Mouse (Mus musculus): Measurements from ENCODE around the gene Ccl4. TPM values are rescaled to one million over a fixed set of nuclear protein-coding genes. Genes with fewer than 3 reads are reported as not detected.

The Ccl4 gene
- polyA plus RNA-seq (2012; fragmentation: generic; extraction: Trizol), result not detected

DNA sequence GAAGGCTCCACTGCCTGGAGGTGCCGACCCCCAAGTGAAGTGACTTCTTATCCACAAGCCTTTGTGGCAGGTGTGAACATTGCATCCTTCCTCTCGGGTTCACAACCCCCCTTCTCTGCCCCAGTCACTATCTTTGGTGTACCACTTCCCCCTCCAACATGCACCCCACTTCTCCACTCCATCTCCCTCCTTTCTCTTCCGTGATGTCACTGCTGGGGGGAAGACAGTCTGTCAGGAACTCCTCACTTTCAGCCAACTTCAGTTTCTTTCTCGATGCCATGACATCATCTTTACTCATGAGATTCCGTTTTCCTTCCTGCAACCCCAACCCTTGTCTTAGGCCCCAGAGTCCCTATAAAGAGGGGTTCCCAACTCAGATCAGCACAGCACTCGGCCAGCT is at the start of gene Ccl4:
Gene Ccl4, plus strand, starts transcription at position 381 of the 400 bp plus-strand sequence.

DNA sequence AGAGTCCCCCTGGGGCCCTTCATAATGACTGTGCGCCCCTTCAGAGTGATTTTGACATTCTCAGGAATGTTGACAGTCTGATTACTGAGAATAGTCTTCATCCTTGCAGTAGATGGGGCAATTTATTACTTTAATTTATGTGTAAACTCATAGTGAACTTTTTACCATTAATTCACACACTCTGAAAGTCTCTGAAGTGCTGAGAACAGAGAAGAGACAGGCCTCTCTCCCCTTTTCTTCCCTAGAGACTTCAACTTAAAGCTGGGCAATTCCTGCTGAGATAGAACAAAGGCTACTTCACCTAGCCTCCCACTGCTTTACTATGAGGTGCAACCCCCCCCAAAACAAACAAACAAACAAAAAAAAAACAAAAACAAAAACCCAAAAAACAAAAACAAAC is 16.9 kb upstream of the Ccl4 start, which contains the start of gene Rpl9-ps1:
Gene Rpl9-ps1, minus strand, starts transcription at position 101 of the 400 bp plus-strand sequence.

DNA sequence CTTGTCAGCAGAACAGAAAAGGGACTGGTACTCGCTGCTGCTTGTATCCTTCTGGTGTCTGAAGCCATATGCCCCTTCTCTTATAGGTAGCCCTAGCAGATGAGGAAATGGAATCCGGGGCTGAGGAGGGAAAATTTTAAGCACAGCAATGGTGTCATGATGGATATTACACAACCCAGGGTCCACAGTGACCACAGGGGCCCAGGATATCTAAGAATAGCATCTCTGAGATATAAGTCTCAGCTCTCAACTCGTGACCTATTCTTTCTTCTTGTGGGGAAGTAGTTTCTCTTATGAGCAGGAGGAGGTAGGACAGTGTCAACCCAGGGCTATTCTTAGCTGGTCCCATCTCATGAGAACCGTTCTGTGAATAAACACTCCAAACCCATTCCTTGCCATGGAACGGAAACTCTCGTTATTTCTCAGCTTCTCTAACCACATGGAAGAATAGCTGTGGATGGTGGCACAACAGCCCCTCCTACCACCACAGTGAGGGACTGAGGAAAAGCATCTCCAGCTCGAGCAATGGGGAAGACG is 13.0 kb upstream of the Ccl4 start, which contains the start of gene Ccl3:
Gene Ccl3, minus strand, starts transcription at position 51 of the 537 bp plus-strand sequence.

DNA sequence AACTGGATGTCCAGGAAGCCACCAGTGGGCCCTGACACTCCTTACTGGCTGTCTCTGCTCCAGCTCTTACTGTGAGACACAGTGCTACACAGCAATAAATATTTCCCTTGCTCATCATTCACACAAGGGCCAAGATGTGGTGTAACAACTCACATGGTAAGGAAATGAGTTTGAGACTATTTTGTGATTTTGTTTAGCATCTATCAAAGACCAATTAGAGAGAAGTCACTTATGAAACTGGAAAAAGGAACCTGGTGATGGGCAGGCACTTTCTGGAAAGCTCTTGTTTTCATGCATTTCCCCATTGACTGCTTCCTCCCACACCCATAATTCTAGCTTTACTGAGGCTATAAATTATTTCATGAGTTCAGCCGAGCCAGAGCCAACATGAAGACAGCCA is 41.3 kb downstream of the Ccl4 start, which contains the start of gene Wfdc17:
Gene Wfdc17, plus strand, starts transcription at position 287 of the 400 bp plus-strand sequence.

DNA sequence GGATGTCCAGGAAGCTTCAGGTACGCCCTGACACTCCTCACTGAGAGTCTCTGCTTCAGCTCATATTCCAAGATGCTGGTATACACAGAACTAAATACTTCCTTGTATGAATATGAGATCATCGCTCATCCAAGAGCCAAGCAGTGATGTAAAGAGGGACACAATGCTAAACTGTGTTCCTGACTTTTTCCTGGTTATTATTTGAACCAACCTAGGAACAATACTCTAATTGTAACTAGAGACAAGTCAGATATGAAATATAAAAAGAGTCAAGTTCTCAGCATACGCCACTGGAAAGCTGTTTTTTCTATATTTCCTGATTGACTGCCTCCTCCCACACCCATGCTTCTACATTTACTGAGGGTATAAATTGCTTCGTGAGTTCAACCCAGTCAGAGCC is 46.3 kb downstream of the Ccl4 start, which contains the start of gene Wfdc18:
Gene Wfdc18, plus strand, starts transcription at position 301 of the 400 bp plus-strand sequence.

Other genes with a start within 250 kb of the Ccl4 start
- gene Gas2l2, start 233.1 kb upstream of the Ccl4 start, polyA plus RNA-seq (2012; fragmentation: generic; extraction: Trizol), result under 1 TPM in 1 of 2 experiments, not detected in 1; 0.01 TPM
- 10 to 100 TPM in 1 of 2 experiments, 1 to 10 TPM in 1; 4.0 to 14.1 TPM for gene 1700020L24Rik, start 224.9 kb upstream of the Ccl4 start, polyA plus RNA-seq (2012; fragmentation: generic; extraction: Trizol)
- gene Mmp28, start 199.5 kb upstream of the Ccl4 start, polyA plus RNA-seq (2012; fragmentation: generic; extraction: Trizol), result 1 to 10 TPM; 1.5 to 6.8 TPM
- gene Taf15, start 189.5 kb upstream of the Ccl4 start, polyA plus RNA-seq (2012; fragmentation: generic; extraction: Trizol), result 10 to 100 TPM in 1 of 2 experiments, 1 to 10 TPM in 1; 5.6 to 36.5 TPM
- under 1 TPM in 1 of 2 experiments, not detected in 1; 0.04 TPM for gene Heatr9, start 140.4 kb upstream of the Ccl4 start, polyA plus RNA-seq (2012; fragmentation: generic; extraction: Trizol)
- 10 to 100 TPM in 1 of 2 experiments, 1 to 10 TPM in 1; 4.4 to 79.3 TPM for gene Ccl5, start 132.1 kb upstream of the Ccl4 start, polyA plus RNA-seq (2012; fragmentation: generic; extraction: Trizol)
- 1 to 10 TPM; 1.6 to 6.6 TPM for gene Ccl9, start 83.9 kb upstream of the Ccl4 start, polyA plus RNA-seq (2012; fragmentation: generic; extraction: Trizol)
- gene Ccl6, start 69.5 kb upstream of the Ccl4 start, polyA plus RNA-seq (2012; fragmentation: generic; extraction: Trizol), result under 1 TPM in 1 of 2 experiments, not detected in 1; 0.47 TPM
- not detected for gene Rpl9-ps1, start 17.0 kb upstream of the Ccl4 start, polyA plus RNA-seq (2012; fragmentation: generic; extraction: Trizol)
- gene Ccl3, start 13.2 kb upstream of the Ccl4 start, polyA plus RNA-seq (2012; fragmentation: generic; extraction: Trizol), result not detected
- under 1 TPM in 1 of 2 experiments, not detected in 1; 0.21 TPM for gene Wfdc17, start 41.4 kb downstream of the Ccl4 start, polyA plus RNA-seq (2012; fragmentation: generic; extraction: Trizol)
- 10 to 100 TPM in 1 of 2 experiments, under 1 TPM in 1; 0.85 to 11.0 TPM for gene Wfdc18, start 46.4 kb downstream of the Ccl4 start, polyA plus RNA-seq (2012; fragmentation: generic; extraction: Trizol)
- 1 to 10 TPM in 1 of 2 experiments, not detected in 1; 6.1 TPM for gene Wfdc21, start 84.4 kb downstream of the Ccl4 start, polyA plus RNA-seq (2012; fragmentation: generic; extraction: Trizol)
- gene Heatr6, start 91.1 kb downstream of the Ccl4 start, polyA plus RNA-seq (2012; fragmentation: generic; extraction: Trizol), result 10 to 100 TPM in 1 of 2 experiments, 1 to 10 TPM in 1; 6.4 to 21.6 TPM
- not detected for gene Hnf1b, start 187.5 kb downstream of the Ccl4 start, polyA plus RNA-seq (2012; fragmentation: generic; extraction: Trizol)

Data from C3H10T1/2 (cell line).